Mouse (Mus musculus) midbrain, embryonic 12.5 days (tissue): ENCODE results near the gene Atg9a. TPM values are rescaled to one million over a fixed set of nuclear protein-coding genes. Genes with fewer than 3 reads are reported as not detected.
A peak's percentile ranks its signal among the peaks of the same experiment; 100 is the strongest.

ENCODE experiments used
- ATAC-seq: fragments of 200-750 bp; cut with Nextera tagmentation; 2 replicates; pipeline ENCODE4 v1.8.0; 2017; ENCODE audit warnings: low read depth, moderate TSS enrichment, moderate library complexity; ENCODE audit not compliant: low FRiP score
- H3K27ac ChIP-seq: fragments of 300-500 bp; sonication (generic); replicated peaks from 2 replicates; pipeline ENCODE4 v1.5.1; 2016; ENCODE audit warnings: mild to moderate bottlenecking
- H3K27me3 ChIP-seq: fragments of 300-500 bp; sonication (generic); 2 replicates; pipeline ENCODE4 v1.6.1; 2016; ENCODE audit warnings: mild to moderate bottlenecking
- H3K36me3 ChIP-seq: fragments of 300-500 bp; sonication (generic); 2 replicates; pipeline ENCODE4 v1.6.1; 2016
- H3K4me1 ChIP-seq: fragments of 300-500 bp; sonication (generic); 2 replicates; pipeline ENCODE4 v1.6.1; 2016
- H3K4me2 ChIP-seq: fragments of 300-500 bp; sonication (generic); replicated peaks from 2 replicates; pipeline ENCODE4 v1.6.1; 2016; ENCODE audit warnings: mild to moderate bottlenecking, moderate library complexity
- H3K4me3 ChIP-seq: fragments of 300-500 bp; sonication (generic); 2 replicates; pipeline ENCODE4 v1.5.1; 2016; ENCODE audit warnings: mild to moderate bottlenecking
- H3K9ac ChIP-seq: fragments of 300-500 bp; sonication (generic); replicated peaks from 2 replicates; pipeline ENCODE4 v1.6.1; 2016; ENCODE audit warnings: mild to moderate bottlenecking, moderate library complexity
- H3K9me3 ChIP-seq: fragments of 300-500 bp; sonication (generic); 2 replicates; pipeline ENCODE4 v1.6.1; 2016; ENCODE audit warnings: mild to moderate bottlenecking
- WGBS: fragments of 180-500 bp; shearing (Covaris S2); methylation state at CpG from one replicate; pipeline ENCODE4 v1.1.7; 2016; 5-methylcytosine and 5-hydroxymethylcytosine counted together
- polyA plus RNA-seq: library from polyadenylated mRNA; unstranded; fragments of >200 nt; fragmentation: Nextera tagmentation; extraction: Ambion mirVana; gene quantifications from 2 replicates; pipeline ENCODE4 v1.2.1, GENCODE M21; 2016

The Atg9a gene
- polyA plus RNA-seq, 1 experiment from 2014 or later, result 35.5 TPM

DNA sequence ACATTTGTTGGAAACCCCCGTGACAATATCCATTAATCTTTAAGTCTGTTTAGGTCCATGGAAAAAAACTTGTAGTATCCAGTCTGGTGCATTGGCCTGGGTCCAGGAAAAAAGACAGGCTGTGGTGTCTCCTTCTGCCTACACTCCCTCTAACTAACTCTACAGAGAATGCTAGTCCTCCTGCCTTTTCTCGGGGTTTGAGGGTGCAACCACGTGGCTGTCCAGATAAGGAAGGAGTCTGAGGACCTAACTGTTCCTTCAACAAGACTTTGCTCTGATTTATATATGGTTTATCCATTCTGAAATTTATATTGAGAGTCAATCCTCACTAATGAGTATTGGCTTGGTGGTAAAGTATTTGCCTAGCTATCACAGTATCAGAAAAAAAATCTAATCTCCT is 36.2 kb downstream of the Atg9a start:
- no peaks in the 10 kb centered on the region for H3K27me3 ChIP-seq
- no peak for ATAC-seq
- H3K4me2 ChIP-seq, result no peak overlapping the region
- no peaks in the 10 kb centered on the region for H3K36me3 ChIP-seq
- H3K9ac ChIP-seq, result no peak overlapping the region
- no peaks in the 10 kb centered on the region for H3K9me3 ChIP-seq
- no peak overlapping the region for H3K27ac ChIP-seq
- 70% methylated on average over 3 of the region's 3 CpGs for WGBS
- no peak overlapping the region for H3K4me3 ChIP-seq
- H3K4me1 ChIP-seq, result no peaks in the 10 kb centered on the region

DNA sequence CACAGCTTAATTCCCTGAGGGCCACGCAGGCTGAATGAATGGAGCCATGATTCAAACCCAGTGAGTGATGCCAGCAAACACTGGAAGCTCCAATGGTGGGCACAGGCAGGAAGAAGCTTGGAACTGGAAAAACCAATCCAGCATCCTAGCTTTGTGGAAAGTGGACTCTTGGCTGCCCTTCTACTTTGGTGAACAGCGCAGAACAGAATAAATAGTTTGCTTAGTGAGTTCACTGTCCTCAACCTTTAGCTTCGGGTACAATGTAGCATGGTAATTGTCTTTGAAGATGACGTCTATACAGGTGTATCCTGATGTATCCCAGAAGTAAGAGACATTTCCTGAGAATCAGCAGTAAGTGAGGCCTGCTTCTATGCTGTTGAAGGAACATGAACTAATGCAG is 43.3 kb downstream of the Atg9a start:
- peaks cover 49% of the 10 kb centered on the region for H3K36me3 ChIP-seq
- WGBS, result 91% methylated on average over 4 of the region's 4 CpGs
- no peaks in the 10 kb centered on the region for H3K9me3 ChIP-seq
- peaks cover 6% of the 10 kb centered on the region for H3K4me1 ChIP-seq
- no peak overlapping the region for H3K27ac ChIP-seq
- H3K4me3 ChIP-seq, result no peak overlapping the region
- H3K4me2 ChIP-seq, result no peak overlapping the region
- no peak overlapping the region for H3K9ac ChIP-seq
- no peak for ATAC-seq
- no peaks in the 10 kb centered on the region for H3K27me3 ChIP-seq

DNA sequence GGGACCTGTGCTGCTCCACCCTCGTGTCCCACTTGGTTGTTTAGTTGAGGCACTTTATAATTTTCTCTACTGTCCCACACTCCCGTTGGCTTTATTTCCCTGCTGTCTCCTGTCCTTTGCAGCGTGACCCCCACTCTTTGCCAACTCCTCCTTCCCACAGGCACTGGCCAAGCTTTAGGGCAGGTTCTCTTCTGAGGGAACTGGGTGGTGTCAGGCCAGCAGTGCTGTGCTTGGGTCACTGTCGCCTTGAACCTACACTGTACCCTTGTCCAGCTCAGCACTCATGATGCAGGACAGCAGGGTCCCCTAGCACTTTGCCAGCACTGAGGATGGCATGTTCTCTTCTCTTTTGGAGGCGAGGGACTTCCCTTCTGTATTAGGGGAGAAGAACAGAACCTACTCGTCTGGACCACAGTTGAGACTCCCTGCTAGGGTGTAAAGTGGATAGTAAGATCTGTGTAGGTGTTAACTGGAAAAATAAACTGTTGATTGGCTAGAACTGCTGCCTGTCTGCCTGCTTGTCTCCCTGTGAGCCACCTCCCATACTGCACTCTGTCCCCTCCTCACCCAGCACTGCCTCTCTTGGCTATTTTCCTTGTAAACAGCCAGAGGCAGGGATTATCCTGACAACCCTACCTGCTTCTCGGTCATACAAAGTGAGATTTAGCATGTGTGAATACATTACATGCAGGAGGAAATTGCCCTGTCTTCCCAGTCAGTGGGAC is 44.4 kb downstream of the Atg9a start:
- Histone ChIP-seq H3K4me2 (no peak overlapping the region), H3K9ac (no peak overlapping the region), H3K9me3 (no peaks in the 10 kb centered on the region), H3K36me3 (peaks cover 49% of the 10 kb centered on the region), H3K4me1 (peaks cover 8% of the 10 kb centered on the region), H3K4me3 (no peak overlapping the region), H3K27ac (no peak overlapping the region), H3K27me3 (no peaks in the 10 kb centered on the region)
- no peak for ATAC-seq
- 86% methylated on average over 7 of the region's 7 CpGs for WGBS

DNA sequence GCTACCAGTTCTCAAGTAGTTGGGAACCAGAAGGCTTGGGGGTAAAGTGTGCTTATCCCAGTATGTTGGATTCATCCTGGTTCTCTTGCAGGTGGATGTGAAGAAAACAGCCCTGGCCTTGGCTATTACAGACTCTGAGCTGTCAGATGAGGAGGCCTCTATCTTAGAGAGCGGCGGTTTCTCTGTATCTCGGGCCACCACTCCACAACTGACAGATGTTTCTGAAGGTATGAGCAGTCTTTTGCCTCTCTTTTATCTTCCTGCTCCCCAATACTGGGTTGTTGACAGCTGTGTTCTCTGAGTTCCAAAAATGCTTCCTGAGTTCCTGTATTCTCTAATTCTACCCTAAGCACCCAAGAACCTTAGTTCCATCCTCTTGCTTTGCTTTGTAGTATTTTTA is 46.4 kb downstream of the Atg9a start:
- Histone ChIP-seq H3K9me3 (no peaks in the 10 kb centered on the region), H3K4me3 (no peak overlapping the region), H3K27ac (no peak overlapping the region), H3K4me1 (peaks cover 18% of the 10 kb centered on the region), H3K4me2 (no peak overlapping the region), H3K36me3 (peaks cover 49% of the 10 kb centered on the region), H3K9ac (no peak overlapping the region), H3K27me3 (no peaks in the 10 kb centered on the region)
- WGBS, result 98% methylated on average over 3 of the region's 3 CpGs
- ATAC-seq, result no peak

DNA sequence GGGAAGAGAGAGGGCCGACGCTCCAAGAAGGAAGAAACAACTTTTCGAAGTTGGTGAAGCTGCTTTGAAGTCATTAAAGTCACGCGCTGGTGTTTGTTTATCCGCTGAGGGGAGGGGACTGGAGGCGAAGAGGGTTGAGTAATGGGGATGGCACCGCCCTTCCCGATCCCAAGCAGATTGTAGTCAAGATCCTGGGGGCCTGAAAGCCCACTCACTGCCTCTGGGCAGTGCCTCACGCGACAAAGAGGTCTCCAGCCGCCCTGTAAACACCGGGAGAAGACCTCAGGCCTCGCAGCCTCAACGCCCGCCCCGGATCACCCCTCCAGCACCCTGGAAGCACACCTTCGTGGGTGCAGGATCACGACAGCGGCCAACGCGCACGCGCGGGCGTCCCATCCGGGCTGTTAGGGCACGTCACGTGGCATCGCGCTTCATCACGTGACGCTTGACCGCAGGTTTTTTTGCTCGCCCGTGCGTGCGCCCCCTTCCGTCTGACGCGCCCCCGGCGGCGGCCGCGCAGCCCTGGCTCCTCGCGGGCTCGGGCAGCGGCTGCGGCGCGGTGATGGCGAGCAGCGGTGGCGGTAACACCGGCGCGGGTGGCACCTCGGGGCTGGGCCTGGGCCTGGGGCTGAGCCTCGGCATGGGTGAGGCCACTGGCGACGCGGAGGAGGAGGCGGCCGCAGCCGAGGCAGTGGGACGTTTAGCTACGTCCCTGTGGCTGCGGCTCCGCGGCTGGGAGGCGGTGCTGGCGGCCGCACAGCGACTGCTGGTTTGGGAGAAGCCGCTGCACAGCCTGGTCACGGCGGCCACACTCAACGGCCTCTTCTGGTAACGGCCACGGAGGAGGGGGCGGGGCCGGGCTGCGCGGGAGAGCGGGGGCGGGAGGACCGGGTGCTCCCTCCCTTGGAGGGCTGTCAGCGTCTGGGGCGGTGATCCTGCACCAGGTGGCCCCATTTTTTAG is 49.4 kb downstream of the Atg9a start, which contains the start of the genes Cnppd1 and Retreg2:
Gene Cnppd1 (minus strand): TSS at position 411 of the 961 bp plus-strand sequence.
Gene Retreg2 (plus strand): TSS at position 478 of the 961 bp plus-strand sequence.
- WGBS, result under 1% methylated on average over 83 of the region's 91 CpGs
- Histone ChIP-seq H3K4me3 (peak within 1 kb of the TSS; percentile 92), H3K36me3 (peaks cover 56% of the 10 kb centered on the region), H3K9me3 (no peaks in the 10 kb centered on the region), H3K4me1 (peaks cover 30% of the 10 kb centered on the region), H3K27me3 (no peaks in the 10 kb centered on the region), H3K9ac (peak within 1 kb of the TSS; percentile 94), H3K4me2 (peak within 1 kb of the TSS; percentile 91), H3K27ac (peak within 1 kb of the TSS; percentile 99)
- ATAC-seq, result peak; percentile 91

DNA sequence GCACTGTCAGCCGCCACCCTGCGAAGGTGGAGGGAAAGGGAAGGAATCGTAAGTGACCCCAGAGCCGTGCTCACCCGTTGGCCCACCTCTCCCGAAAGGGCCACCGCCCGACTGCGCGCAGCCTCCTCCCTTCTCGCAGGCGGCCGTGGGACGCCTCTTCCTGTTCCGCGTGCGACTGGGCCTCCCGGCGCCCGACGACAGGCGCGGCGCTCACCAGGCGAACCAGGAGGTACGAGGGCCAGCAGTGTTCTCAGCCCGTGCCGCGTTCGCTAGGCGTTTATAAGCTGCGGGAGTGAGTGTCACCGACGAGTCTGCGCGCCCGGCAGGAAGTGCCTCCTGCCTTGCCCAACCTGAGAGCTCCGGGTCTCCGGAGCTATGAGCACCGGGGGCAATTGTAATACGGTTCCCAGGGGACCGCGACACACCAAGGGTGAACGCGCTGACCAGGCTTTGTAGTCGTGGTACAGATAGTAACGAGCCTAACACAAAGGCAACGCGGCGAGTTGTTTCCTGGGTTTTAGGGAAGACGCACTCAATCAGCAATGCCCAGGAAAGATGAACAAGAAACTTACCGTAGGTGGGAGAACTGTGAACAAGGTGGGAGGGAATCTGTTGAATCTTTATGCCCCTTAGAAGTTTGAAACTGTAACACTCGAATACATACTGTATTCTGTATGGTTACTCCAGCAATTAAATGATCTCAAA is 50.4 kb downstream of the Atg9a start:
- Histone ChIP-seq H3K27me3 (no peaks in the 10 kb centered on the region), H3K4me1 (peaks cover 30% of the 10 kb centered on the region), H3K9ac (peak overlapping the region; percentile 94), H3K27ac (peak overlapping the region; percentile 99), H3K4me3 (peak overlapping the region; percentile 92), H3K36me3 (peaks cover 56% of the 10 kb centered on the region), H3K4me2 (peak overlapping the region; percentile 91), H3K9me3 (no peaks in the 10 kb centered on the region)
- under 1% methylated on average over 52 of the region's 53 CpGs for WGBS
- no peak for ATAC-seq

DNA sequence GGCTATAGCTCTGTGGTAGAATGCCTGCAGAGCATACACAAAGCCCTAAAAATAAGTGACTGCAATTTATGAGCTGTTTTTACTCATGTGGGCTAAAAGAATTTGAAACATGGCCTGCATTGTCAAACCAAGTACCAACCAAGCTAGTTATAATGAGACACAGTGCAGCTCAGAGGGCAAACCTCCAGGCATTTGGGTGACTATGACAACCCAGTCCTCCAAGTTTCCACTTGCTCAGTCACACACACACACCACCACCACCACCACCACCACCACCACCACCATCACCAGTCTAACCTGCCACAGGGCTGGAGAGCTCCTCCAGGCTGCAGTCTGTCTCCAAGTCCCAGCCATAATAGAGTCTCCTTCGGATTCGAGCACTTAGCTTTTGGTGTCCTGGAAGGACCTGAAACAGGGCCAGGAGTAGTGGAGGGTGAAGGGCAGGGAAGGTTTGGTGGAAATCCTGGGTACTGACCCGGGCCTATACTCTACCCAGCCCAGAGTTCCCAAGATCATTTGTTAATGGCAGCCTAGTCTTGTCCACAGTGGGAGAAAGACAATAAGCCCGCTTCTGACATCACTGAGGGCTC is 51.3 kb downstream of the Atg9a start:
- Histone ChIP-seq H3K9me3 (no peaks in the 10 kb centered on the region), H3K27me3 (no peaks in the 10 kb centered on the region), H3K9ac (peak overlapping the region; percentile 94), H3K36me3 (peaks cover 56% of the 10 kb centered on the region), H3K4me2 (peak overlapping the region; percentile 91), H3K4me1 (peaks cover 30% of the 10 kb centered on the region), H3K27ac (peak overlapping the region; percentile 99), H3K4me3 (peak overlapping the region; percentile 92)
- ATAC-seq, result no peak
- WGBS, result 64% methylated on average over 4 of the region's 4 CpGs

DNA sequence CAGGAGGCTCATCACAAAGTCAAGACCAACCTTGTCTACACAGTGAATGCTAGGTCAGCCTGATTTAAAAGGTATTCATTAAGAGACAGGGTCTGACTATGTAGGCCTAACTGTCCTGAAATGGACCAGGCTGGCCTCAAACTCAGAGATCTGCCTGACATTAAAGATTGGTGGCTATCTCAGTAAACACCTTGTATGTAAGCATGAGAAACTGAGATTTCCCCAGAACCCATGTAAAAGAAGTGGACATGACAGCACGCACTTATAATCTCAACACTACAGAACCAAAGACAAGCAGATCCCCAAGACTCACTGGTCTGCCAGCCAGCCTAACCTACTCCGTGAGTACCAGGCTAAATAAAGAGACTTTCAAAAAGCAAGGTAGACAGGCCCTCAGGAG is 53.5 kb downstream of the Atg9a start:
- peaks cover 47% of the 10 kb centered on the region for H3K36me3 ChIP-seq
- 82% methylated on average over 2 of the region's 2 CpGs for WGBS
- no peak overlapping the region for H3K27ac ChIP-seq

DNA sequence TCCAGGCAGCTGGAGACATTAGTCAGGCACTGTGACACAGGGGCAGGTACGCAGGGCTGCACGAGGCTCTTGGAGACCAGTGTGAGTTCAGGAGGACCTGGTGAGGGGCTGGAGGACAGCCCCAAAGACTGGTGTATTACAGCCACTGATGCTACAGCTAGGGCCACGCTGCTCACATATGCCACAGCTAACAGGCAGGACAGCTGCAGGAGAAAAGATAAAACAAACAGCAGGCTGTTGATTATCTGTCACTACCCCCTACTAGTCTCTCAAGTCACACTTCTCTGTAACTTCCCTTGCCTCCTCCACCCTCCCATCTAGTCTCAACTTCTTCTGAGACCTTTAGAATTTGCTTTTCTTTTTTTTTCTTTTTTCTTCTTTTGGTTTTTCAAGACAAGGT is 55.3 kb downstream of the Atg9a start:
- Histone ChIP-seq H3K27me3 (peaks cover 2% of the 10 kb centered on the region; the same call in 1 of the 2 replicates), H3K4me2 (no peak overlapping the region), H3K27ac (no peak overlapping the region), H3K9ac (no peak overlapping the region), H3K4me3 (no peak overlapping the region), H3K36me3 (peaks cover 47% of the 10 kb centered on the region), H3K9me3 (no peaks in the 10 kb centered on the region), H3K4me1 (peaks cover 21% of the 10 kb centered on the region)
- ATAC-seq, result no peak
- 81% methylated on average over 3 of the region's 3 CpGs for WGBS

More for the DNA sequence above, 53.5 kb downstream of the Atg9a start:
- no peak overlapping the region for H3K4me2 ChIP-seq
- H3K27me3 ChIP-seq, result 0 out of 2 replicates have a peak, but pooled peaks cover 2% of the 10 kb centered on the region
- H3K9me3 ChIP-seq, result no peaks in the 10 kb centered on the region
- peaks cover 21% of the 10 kb centered on the region for H3K4me1 ChIP-seq
- H3K4me3 ChIP-seq, result no peak overlapping the region
- ATAC-seq, result no peak
- no peak overlapping the region for H3K9ac ChIP-seq

DNA sequence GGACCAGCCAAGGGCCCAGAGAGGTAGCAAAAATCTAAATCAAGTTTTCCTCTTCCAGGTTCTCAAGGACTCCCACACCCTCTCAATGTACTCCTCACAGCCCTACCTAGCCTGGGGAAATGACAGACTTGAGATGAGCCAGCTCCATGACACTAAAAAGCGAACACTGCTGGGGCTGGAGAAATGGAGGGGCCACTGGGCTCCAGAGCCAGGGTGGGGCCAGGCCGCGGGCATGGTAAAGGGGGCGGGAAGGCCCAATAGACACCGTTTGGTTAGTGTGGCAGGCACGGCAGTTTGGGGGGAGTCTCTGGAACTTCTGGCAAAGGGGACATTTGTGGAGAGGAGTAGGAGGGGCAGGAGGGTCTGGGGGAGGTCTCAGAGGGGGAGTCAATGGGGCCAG is 55.7 kb downstream of the Atg9a start:
- ATAC-seq, result no peak
- H3K4me2 ChIP-seq, result no peak overlapping the region
- H3K4me3 ChIP-seq, result no peak overlapping the region
- H3K27me3 ChIP-seq, result peaks cover 2% of the 10 kb centered on the region; the same call in 1 of the 2 replicates
- H3K9ac ChIP-seq, result no peak overlapping the region
- no peak overlapping the region for H3K27ac ChIP-seq
- H3K36me3 ChIP-seq, result peaks cover 47% of the 10 kb centered on the region
- peaks cover 18% of the 10 kb centered on the region for H3K4me1 ChIP-seq
- no peaks in the 10 kb centered on the region for H3K9me3 ChIP-seq
- WGBS, result 82% methylated on average over 6 of the region's 6 CpGs

DNA sequence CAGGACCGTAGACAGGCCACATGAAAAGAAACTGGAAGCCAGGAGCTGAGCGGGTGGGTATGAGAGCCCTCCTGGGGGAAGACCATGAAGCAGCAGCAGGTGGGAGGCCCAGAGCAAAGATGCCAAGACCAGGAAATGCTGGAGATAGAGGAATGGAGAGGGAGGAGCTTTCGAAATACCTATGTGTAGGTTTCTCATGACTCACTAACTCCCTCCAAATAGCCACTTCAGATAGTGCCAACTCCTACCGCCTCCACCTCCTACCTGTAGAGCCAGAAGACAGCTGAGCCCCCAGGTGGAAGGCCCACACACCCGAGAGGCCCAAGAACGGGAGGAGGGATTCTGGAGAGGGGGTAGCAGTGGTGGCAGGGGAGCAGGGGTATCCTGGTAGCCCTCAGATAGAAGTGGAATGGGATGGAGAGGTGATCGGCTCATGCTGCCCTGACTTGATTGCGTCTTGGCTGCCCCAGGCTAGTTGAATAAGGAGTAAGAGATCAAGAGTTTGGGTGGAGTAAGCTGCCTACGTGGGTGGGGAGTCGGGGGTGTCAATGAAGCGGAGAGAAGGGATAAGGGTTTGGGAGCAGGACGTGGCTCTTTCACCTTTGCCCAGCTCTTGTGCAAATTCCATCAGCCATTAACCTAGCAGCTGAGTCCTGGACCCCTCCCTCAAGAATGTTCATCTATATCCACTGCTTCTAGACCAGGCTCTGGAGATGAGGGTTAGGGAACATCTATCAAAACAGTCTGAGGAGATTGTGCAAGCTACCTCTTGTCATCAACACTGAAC is 58.4 kb downstream of the Atg9a start, which contains the start of gene Slc23a3:
Gene Slc23a3 (minus strand): TSS at position 470 of the 787 bp plus-strand sequence.
- Histone ChIP-seq H3K27me3 (peaks cover 2% of the 10 kb centered on the region), H3K36me3 (peaks cover 35% of the 10 kb centered on the region), H3K9me3 (no peaks in the 10 kb centered on the region), H3K4me2 (no peak within 1 kb of the TSS), H3K4me1 (no peaks in the 10 kb centered on the region), H3K4me3 (no peak within 1 kb of the TSS), H3K9ac (no peak within 1 kb of the TSS), H3K27ac (no peak within 1 kb of the TSS)
- no peak for ATAC-seq
- 71% methylated on average over 12 of the region's 12 CpGs for WGBS
